In genomic region chr2:50569502-50570285, GRCm38 (mm10) we compare ENCODE assay signal across 18 mouse cellular contexts.
DNase-seq lines count a peak whose midpoint lies in the region; ATAC-seq and TF ChIP-seq lines count a peak whose summit lies in the region.
"Had no signal": no experiment of that assay in that cellular context is flagged by ENCODE, and none has a peak within 500 bp of the region (broad histone marks: within the 10 kb centered on the region; RNA-seq: fewer than 3 reads in every experiment).

No protein-coding gene starts in this region.

- no peaks in the 10 kb centered on the region for H3K9me3 ChIP-seq in forebrain, embryonic 16.5 days (ENCODE audit: control insufficient read depth, low read length)
- no peaks in the 10 kb centered on the region for H3K9me3 ChIP-seq in forebrain, embryonic 13.5 days (replicated peaks)
- no peaks in the 10 kb centered on the region for H3K9me3 ChIP-seq in lung, embryonic 14.5 days (ENCODE audit: low read depth, low read length)
- H3K9me3 ChIP-seq: heart, embryonic 13.5 days; hindbrain, embryonic 12.5 days had no signal

- 72% methylated on average over 7 of the region's 7 CpGs for WGBS in forebrain, embryonic 16.5 days
- 81% methylated on average over 7 of the region's 7 CpGs for WGBS in forebrain, embryonic 13.5 days
- WGBS in lung, embryonic 14.5 days: 71% methylated on average over 7 of the region's 7 CpGs

- peaks cover 12% of the 10 kb centered on the region for H3K4me1 ChIP-seq in forebrain, embryonic 16.5 days (replicated peaks; ENCODE audit: control insufficient read depth, insufficient read depth, low read length)
- peaks cover 10% of the 10 kb centered on the region for H3K4me1 ChIP-seq in forebrain, embryonic 13.5 days
- H3K4me1 ChIP-seq in lung, embryonic 14.5 days (ENCODE audit: insufficient read depth): peaks cover 4% of the 10 kb centered on the region; the same call in 1 of the 2 replicates

- peak; percentile 20 for DNase-seq in lung, embryonic 14.5 days
- DNase-seq in lung, postnatal 10 days: no peak
- peak; percentile 26 for DNase-seq in retina, postnatal 1 day
- DNase-seq in retina, embryonic 14.5 days (ENCODE audit: low spot score): no peak
- no peak for DNase-seq in adrenal gland, adult 8-10 months
- DNase-seq: adrenal gland, adult 2 months; adrenal gland, postnatal 36 days; cerebellum, adult 2 months; cerebellum, postnatal 10 days; gastrocnemius, postnatal 36 days; heart, adult 11 months; heart, postnatal 4 days had no signal

- H3K27me3 ChIP-seq in forebrain, embryonic 16.5 days (replicated peaks; ENCODE audit: control insufficient read depth, insufficient read depth, low read length): no peaks in the 10 kb centered on the region
- H3K27me3 ChIP-seq in forebrain, embryonic 13.5 days: no peaks in the 10 kb centered on the region
- H3K27me3 ChIP-seq in lung, embryonic 14.5 days (ENCODE audit: insufficient read depth, low read length): no peaks in the 10 kb centered on the region
- H3K27me3 ChIP-seq: CH12.LX; heart, embryonic 13.5 days; hindbrain, embryonic 12.5 days had no signal

- H3K4me3 ChIP-seq in forebrain, embryonic 16.5 days (replicated peaks; ENCODE audit: low read length): no peak overlapping the region
- no peak overlapping the region for H3K4me3 ChIP-seq in forebrain, embryonic 13.5 days
- no peak overlapping the region for H3K4me3 ChIP-seq in lung, embryonic 14.5 days (ENCODE audit: low read depth, low read length)
- H3K4me3 ChIP-seq: heart, embryonic 13.5 days; hindbrain, embryonic 12.5 days had no signal

- no peak for ATAC-seq in forebrain, embryonic 16.5 days
- ATAC-seq in forebrain, embryonic 13.5 days: no peak
- no peak for ATAC-seq in lung, embryonic 14.5 days (ENCODE audit: insufficient read depth)
- ATAC-seq: inflammation-experienced regulatory T-cells, adult 6 months had no signal

- no peak overlapping the region for H3K9ac ChIP-seq in forebrain, embryonic 16.5 days (replicated peaks; ENCODE audit: low read depth, low read length)
- H3K9ac ChIP-seq in forebrain, embryonic 13.5 days: no peak overlapping the region
- H3K9ac ChIP-seq in lung, embryonic 14.5 days: no peak overlapping the region
- H3K9ac ChIP-seq: heart, embryonic 13.5 days; hindbrain, embryonic 12.5 days had no signal

- H3K27ac ChIP-seq in forebrain, embryonic 16.5 days (ENCODE audit: low read length): peak overlapping the region; percentile 56
- no peak overlapping the region for H3K27ac ChIP-seq in forebrain, embryonic 13.5 days
- H3K27ac ChIP-seq in lung, embryonic 14.5 days (ENCODE audit: low read depth): no peak overlapping the region
- H3K27ac ChIP-seq: heart, embryonic 13.5 days; hindbrain, embryonic 12.5 days had no signal

- H3K4me2 ChIP-seq in forebrain, embryonic 16.5 days (ENCODE audit: low read length): no peak overlapping the region
- no peak overlapping the region for H3K4me2 ChIP-seq in forebrain, embryonic 13.5 days
- H3K4me2 ChIP-seq in lung, embryonic 14.5 days: no peak overlapping the region
- H3K4me2 ChIP-seq: heart, embryonic 13.5 days; hindbrain, embryonic 12.5 days had no signal

- H3K36me3 ChIP-seq in forebrain, embryonic 16.5 days (ENCODE audit: control insufficient read depth, insufficient read depth): no peaks in the 10 kb centered on the region
- H3K36me3 ChIP-seq in forebrain, embryonic 13.5 days (ENCODE audit: poor library complexity, severe bottlenecking): no peaks in the 10 kb centered on the region
- no peaks in the 10 kb centered on the region for H3K36me3 ChIP-seq in lung, embryonic 14.5 days (ENCODE audit: insufficient read depth)
- H3K36me3 ChIP-seq: heart, embryonic 13.5 days; hindbrain, embryonic 12.5 days had no signal

- no peak for TF ChIP-seq CTCF in lung, embryonic 14.5 days (IDR thresholded peaks at IDR 0.05; ENCODE audit: low read depth)

Comparison
In these comparisons a context has a peak if more than half of its experiments do, and no peak if none do; other contexts are left out.
1. DNase-seq: peak in lung, embryonic 14.5 days (single experiment) and retina, postnatal 1 day (single experiment); none in lung, postnatal 10 days (single experiment), retina, embryonic 14.5 days (single experiment) and adrenal gland, adult 8-10 months (single experiment).